Mouse (Mus musculus): ENCODE results near the gene Max.

The Max gene

DNA sequence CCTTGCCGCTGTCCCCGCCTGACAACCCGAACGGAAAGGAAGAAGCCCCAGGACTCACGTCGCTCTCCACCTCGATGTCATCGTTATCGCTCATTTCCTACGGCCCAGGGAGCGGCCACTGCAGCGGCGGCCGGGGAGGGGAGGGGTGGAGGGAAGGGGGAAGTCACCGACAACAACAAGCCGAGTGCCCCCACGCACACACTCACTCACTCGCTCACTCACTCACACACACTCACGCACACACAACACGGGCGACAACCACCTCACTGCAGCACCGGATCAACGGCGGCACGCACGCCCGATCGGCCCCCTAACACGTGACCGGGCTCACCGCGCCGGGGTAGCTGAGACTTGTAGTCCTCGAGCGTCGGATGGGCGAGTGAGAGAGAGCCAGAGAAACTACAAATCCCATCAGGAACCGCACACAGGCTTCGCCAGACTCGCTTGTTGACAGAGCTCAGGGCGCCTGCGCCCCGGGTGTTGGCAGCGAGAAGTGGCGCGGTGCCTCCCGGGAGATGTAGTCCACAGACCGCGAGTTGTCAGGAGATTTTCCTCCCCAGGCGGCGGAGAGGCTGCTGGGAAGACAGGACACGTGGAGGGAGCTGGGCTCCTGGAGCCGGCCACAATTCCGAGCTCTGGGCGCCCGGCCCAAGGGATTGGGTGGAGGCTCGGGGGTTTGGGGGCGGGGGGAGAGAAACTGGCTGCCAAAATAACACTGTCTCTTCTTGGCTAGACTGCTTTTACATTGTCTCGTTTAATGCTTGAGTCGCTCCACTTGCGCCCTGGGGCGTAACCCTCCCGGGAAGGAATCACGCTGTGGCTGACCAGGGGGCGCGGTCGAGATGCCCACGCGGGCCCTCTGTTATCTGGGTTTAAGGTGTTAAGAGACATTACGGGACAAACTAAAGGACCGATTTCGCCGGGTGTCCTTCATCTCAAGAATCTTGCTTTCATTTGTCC is at the start of gene Max:
Gene Max (minus strand): TSS at position 270 of the 960 bp plus-strand sequence.
- DNase-seq: peak; percentile 99

DNA sequence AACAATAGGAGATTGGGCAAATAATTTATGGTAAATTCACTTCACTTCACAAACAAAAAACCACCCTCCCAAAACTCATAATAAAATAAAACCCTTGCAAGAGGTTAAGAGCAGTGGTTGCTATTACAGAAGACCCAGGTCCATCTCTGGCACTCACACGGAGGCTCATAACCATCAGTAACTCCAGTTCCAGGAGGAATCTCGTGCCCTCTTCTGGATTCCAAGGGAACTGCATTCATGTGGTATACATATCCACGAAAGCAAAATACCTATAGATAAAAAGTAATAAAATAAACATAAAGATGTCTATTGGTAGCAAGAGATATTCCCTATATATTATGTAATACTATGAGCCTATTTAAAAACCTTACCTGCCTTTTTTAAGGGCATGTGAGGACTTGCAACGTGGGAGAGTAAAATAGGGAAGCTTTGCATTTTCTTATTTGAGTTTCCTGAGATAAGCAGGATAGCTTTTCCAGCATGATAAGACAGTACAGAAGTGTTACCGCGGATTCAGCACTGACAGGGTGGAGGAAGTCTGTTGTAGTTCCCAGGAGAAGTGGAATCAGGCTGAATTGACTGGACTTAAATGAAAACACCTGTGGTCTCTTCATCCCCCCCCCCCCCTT is 49.2 kb upstream of the Max start:
- DNase-seq: peak; percentile 29

DNA sequence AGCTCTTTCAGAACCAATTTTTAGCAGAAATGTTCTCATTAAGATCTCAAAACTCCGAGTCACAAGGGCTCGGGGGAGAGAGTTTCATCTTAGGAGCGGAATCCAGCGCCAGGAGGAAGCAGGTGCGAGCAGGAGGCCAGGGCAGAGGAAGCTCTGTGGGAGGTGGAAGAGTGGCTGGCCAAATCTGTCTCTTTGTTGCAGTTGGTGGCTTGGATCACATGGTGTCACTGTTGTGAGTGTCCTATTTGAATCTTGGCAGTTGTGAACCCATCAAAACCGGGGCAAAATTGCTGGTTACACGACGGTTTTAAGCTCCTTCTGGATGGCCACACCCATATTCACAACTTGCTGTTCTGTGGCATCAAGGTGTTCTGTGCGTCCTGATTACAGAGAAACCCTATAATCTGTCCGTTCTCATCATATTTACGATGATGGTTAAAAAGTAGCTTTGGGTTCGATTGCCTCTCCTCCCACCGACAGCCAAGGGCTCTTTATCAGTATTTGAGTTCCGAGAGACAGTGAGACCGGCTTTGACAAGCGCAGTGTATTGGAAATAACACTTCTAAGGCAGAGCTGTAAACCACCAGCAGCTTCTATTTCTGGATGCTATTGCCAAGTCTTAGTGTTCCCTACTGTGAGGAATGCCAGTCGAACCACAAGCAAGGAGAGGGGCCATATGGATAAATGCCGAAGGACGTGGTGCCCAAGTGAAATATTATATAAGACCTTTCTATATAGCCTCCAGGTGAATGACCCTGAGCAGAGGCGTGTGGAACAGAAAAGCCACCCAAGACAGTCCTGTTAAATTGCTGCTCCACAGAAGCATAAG is 47.4 kb upstream of the Max start:
- DNase-seq: peak; percentile 36

DNA sequence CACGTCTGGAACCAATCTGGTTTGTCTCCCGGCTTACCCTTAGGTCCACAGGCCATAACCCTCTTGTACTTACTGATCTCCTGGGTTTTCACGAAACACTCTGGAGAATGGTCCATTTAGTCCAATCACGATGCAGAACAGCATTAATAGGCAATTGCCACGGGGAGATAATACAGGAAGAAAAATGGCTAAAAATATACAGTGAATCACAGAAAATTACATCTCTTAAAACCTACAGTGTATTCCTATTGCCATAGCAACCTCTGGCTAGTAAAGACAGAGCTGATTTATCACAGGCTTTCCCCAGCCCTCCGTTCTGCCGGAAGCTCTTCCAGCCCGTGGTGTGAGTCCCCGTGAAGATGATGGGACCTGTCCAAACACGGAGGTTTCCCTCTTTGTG is 42.9 kb upstream of the Max start:
- DNase-seq: no peak

DNA sequence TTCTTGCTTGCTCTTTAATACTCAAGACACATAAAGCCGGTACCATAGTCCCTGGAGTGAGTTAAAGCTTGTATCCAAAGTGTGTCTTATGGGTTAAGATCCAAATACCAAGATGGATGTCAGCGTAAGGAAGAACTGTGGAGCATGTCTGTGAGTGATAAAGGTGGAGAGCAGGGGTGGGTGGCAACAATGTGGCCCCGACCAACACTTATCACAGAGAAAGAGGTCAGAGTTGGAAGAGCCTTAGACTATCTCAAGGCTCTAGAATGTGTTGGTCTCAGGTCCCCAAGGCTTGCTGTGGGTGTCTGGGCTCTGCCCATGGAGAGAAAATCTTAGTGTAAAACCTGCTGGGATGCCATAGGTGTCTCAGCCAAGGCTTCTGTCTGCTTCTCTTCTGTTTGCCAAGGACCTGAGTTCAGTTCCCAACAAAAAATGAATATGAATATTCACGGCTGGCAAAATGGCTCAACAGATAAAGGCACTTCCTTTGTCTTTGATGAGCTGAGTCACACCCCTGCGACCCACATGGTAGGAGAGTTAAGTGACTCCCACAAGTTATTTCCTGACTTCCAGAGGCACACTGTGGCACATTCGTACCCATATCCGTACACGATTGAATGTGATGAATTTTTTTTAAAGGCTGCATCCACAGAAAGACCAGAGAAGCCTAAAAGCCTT is 40.7 kb upstream of the Max start:
- no peak for DNase-seq

DNA sequence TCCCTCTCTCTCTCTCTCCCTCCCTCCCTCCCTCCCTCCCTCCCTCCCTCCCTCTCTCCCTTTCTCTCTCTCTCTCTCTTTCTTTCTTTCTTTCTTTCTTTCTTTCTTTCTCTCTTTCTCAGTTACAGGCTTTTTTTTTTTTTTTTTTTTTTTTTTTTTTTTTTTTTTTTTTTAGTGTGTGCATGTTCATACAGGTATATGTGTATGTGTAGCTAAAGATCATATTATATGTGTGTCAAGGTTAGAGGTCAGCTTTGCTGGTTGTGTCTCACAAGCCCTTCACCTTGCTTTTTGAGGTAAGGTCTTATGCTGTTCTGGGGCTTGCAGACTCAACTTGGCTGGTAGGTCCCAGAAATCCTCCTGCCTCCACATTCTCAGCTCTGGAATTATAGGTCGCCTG is 39.3 kb upstream of the Max start:
- DNase-seq: no peak

DNA sequence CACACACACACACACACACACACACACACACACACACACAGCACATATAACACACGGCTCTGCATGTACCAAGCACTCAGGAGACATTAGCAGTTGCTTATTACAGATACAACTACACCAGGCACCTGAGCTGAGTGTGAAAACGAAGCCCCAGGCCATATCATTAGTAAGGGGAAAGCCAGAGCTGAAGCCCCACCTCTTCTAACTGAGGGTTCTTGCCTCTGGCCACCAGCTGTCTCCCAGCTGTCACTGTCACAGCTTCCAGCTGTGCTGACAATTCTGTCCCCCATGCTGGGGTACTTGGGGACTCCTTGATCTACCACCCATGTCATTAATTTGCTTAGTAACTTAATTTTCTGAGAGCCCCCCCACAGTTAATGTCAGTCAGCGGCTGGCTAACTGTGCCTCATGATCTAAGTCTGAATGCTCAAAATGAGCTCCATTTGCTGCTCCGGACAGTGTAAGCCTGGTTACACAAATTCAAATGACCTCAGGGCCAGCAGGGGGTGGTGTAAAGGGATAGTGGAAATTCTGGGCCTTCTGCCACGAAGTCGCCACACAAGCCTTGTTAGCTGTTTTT is 38.8 kb upstream of the Max start:
- DNase-seq: peak; percentile 74

DNA sequence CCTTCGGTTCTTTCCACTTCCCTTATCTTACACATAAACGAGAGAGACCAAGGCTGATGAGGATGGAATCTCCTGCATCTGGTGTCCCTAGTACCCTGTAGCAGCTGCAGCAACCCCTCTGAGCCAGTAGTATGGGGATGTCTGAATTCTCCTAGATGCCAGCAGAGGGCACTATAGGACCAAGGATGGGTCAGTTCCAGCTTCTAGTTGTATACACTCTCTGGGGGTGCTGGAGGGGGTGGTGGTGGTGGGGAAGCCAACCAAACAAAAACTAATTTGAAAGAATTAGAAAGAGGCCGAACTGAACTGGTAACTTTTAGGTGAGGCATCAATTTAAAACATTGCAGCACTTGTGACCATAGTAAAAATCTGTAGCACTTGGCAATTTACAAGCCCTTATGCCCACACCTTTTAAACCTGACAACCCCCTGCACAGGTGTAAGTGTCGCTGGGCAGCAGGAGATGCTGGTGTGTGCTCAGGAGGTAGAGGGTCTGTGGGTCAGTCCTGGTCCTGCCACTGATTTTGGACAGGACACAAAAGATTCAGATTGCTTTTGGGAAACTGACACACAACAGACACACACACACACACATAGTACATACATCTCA is 38.2 kb upstream of the Max start:
- peak; percentile 64 for DNase-seq

DNA sequence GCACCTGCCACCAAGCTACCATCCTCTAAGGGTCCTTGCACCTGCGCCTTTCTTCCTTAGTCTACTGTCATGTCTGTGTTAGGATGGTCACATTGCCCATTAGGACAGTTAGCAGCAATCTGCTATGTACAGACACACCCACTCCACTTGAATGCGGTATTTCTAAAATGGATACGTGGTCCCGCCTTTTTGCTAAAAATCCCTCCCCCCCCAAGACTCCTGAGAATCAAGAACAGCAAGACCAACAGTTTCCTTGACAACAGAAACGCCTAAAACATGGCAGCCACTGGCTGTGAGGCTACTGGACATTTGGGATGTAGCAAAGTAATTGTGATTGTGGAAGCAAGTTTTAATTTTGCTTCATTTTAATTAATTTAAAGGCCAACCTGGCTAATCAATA is 32.8 kb upstream of the Max start:
- no peak for DNase-seq

DNA sequence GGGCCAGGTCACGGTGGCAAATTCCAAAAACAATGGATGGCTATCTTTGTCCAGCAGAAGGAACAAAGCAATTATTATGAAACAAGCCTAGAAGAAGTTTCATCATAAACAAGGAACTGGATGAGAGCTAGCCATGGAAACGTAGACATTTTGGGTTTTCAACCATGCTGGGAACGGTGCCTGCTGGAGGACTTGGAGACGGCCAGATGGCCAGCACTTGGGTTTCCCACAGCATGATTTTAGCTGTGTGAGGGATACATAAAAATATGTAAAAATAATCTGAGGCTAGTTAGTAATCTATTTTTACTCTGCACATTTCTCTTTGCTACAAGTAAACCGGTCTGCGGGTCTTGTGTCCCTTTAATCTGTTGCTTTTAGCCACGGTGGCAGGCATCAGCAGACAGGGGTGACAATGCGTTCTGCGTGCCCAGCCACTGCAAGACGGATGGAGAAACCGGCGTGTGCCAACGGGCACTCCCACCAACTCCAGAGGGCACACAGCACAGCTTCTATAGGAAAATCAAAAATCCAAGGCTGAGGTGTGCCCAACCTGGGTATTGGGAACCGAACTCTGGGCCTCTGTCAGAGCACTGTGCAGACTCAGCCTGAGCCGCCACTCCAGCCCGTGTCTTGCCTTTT is 31.0 kb upstream of the Max start:
- DNase-seq: no peak

DNA sequence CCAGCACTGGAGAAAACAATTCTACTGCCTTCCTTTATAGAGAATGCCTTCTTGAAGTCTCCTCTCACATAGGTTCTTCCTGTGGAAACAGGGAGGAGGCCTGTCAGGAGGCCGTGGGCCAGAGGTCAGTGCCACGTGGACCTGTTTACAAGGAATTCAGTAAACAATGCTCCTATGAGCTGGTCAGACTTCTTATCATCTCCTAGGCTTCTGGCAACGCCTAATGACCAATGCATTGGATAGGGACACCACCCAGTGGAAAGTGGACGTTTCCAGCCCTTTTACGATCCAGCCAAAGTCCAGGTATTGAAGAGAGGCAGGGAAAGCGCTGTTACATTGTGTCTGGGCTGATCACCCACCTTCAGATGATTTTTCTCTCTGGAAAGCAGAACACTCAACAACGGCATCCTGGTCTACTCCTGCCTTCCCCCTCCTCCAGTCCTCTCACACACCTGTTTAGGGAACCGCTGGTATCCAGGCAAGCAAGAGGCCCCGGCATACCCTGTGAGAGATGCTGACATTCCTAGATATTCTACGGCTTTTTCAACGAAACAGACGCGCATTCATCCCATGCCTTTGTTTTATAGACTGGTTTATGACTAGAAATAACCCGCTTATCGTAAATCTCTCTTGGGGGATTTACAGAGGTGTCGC is 20.9 kb upstream of the Max start:
- DNase-seq: no peak

DNA sequence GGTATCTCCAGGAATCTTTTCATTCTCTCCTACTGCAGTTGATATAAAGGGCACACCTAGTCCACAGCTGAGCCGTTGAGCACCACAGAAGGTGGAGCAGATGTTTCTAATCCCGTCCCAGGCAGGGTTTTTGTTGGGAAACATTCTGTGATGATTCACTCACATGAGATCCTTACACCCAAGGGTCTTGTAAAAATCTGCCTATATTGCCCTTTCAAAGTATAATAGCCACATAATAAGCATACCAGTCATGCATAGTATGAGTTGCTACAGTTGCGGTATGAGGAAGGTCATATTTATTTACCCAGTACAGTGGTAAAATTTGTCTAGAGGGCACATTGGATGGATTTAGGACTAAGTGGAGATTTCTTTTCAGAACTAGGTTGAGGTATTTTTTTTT is 17.5 kb upstream of the Max start:
- DNase-seq: no peak

DNA sequence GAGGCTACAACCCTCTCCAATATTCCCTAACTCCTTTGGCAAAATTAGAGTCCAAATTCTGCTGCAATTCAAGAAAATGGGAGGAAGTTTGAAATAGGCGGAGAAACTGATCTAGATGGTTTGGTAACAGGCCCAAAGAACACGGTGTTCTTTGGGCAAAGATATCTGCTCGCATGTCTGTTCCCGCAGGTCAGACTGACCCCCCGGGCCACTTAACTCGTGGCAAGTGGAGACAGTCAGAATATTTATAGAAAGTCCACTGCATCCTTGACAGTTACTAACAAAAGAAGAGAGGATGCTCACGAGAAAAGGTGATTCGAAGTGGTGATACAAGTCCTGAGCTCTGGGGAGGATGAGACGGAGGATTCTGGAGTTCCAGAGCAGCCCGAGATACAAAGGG is 10.7 kb upstream of the Max start:
- DNase-seq: no peak

DNA sequence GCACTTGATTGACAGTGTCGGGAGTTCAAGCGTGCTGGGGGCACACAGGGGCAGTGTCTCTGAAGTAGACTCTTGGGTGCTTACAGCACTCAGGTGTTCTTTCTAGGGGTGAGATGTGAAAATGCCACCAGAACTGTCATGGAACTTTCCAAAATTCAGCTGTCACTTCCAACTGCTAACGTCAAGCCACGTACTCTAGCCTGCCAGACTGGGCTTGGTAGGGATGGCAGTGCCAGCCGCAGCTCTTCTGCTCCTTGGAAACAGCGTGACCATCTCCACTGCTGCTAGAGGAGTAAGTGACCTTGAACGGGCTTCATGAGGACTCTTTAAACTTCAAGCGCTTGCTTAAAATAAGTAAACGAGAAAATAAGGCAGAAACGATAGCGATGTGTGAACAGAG is 10.2 kb upstream of the Max start:
- no peak for DNase-seq

DNA sequence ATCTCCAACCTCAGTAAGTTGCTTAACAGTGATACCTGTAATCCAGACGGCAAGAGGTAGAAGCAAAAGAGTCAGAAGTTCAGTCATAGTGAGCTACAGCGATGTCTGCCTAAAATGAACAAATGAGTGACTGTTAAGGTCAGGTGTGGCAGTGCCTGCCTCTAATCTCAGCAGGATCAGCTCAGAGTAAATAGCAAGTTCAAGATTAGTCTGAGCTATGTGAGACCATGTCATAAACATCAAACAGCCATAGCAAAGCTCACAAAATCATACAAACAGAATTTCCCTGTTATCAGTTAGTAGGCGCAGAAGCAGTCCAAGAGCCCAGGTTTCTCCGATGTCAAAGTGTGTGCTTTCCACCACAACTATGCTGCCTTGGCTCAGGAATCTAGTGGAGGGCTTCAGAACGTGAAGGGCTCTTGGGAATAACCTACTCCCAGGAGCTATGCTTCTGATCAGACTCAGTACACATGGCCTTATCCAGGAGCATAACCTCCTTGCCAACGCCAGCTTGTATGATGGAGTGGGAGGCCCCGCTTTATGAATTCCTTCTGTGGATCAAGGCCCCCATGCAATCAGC is 9.7 kb upstream of the Max start:
- DNase-seq: no peak

DNA sequence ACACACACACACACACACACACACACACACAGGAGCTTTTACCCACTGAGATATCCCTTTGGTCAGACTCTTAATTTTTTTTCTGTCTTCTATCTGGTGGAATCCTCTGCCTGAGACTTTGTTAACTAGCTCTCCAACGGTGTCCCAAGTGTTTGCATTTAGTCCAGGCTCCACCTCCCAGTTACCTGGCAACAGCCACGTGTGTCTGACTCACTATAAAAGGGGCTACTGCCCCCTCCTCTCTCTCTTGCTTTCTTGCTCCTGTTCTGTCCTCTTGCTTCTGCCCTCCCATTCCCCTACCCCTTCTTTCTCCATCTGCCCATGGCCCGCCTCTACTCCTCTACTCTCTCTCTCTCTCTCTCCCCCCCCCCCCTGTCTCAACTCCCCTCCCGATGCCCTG is 3.9 kb upstream of the Max start:
- DNase-seq: no peak

DNA sequence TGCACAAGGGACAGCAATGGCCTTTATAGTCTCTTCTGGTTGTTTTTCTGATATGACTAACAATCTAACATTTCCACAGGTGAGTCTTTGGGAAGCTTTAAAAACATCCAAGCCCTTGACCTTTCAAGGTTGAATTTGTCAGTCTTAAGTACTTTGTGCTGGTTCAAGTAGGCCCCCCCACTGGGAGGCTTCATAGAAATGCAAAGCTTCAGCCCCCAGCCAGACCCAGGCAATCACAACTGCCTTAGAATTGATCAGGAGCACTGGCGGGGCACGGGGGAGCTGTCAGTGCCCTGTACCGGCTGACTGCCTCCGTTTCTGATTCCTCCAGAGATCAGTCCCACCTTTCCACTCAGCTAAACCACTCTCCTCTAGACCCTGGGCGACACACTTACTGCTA is 3.1 kb upstream of the Max start:
- no peak for DNase-seq

DNA sequence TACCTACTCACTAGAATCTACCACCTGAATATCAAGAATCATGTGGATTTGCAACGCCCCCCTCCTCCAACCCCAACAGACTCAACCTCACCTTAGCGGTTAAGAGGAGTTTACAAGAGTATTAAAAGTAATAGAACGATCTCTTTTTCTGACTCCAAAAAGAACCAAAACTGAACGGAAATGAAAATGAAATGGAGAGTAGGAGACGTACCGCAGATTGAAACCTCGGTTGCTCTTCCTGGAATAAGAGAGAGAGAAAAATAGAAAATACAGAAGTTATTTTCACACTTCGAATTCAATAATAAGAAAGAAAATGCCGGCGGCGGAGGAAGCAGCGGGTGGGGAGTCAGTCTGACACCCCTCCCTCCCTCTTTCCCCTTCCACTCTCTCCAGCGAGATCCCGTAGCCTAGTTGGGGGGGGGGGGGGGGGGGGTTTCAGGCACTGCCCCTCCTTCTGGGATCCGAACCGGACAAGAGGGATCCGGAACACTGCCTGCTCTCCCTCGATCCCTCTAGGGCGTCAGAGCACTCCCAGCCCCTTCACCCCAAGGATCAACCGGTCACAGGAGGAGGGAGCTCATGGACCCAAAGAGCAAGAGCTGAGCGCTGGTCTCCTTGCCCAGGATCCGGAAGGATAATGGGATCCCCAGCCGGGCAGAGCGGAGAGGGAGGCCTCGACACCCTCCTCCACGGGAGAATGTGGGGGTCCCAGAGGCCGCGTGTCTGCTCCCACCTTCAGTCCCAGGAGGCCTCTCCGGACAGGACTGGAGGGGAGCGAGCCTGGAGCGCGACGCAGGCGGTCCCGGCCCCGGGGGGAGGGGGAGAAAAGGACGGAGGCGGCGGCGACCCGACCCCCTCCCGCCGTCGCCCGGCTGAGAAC is 709 bp downstream of the Max start:
- DNase-seq: peak; percentile 40

DNA sequence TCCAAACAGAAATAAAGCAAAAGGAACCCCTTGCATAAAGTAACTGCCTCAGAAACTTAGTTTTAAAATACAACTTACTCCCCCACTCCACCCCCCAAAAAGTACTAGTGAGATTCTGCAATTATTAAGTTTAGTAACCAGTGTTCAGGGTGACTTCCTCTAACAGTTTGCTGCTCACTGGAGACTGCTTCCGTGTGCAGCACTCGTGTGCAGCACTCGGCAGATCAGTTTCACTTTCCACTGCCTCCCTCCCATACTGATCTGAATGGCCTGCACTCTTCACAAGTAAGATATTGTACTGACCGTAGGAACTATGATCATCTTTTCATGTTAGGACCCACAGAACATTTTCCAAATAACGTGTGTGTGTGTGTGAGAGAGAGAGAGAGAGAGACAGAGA is 4.3 kb downstream of the Max start:
- no peak for DNase-seq
